Mouse (Mus musculus): ENCODE results near the gene Eef1akmt4. TPM values are rescaled to one million over a fixed set of nuclear protein-coding genes. Genes with fewer than 3 reads are reported as not detected.

The Eef1akmt4 gene
- total and polyA plus RNA-seq, 3 experiments: 5.7 to 9.1 (median 7.7) TPM

DNA sequence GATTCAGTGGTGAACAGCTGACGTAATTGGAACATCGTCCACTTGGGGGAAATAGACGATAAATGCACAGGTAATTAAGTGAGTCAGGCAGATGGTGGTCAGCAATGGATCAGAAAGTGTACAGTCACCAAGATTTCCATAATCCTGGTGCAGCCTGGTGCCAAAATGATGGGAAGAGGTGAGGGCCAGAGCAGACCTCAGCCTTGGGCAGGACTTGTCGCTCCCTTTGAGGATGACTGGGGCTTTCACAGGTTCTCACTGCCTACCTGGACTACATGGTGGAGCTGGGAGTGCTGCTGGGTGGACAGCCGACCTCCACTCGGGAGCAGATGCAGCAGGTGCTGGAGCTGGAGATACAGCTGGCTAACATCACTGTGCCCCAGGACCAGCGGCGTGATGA is 26.0 kb downstream of the Eef1akmt4 start:
- Histone ChIP-seq H3K27me3 (ENCODE audit: control insufficient read depth, insufficient read depth, low read length) (no peaks in the 10 kb centered on the region), H3K4me3 (no peak overlapping the region), H3K4me1 (ENCODE audit: control insufficient read depth, insufficient read depth, low read length) (no peaks in the 10 kb centered on the region), H3K9ac (ENCODE audit: low read depth, low read length) (no peak overlapping the region), H3K79me2 (replicated peaks; ENCODE audit: control insufficient read depth, insufficient read depth, low read length) (no peaks in the 10 kb centered on the region), H3K36me3 (ENCODE audit: control insufficient read depth, insufficient read depth, low read length) (no peaks in the 10 kb centered on the region), H3K27ac (no peak overlapping the region)
- no peak for DNase-seq
- no peak for TF ChIP-seq POLR2A (IDR thresholded peaks at IDR 0.05; ENCODE audit: insufficient read depth, low read depth, low read length)
- WGBS: 77% methylated on average over 8 of the region's 8 CpGs
- intact Hi-C loops (cut with DNase I): no loop called here

GRCm38 (mm10) chr16:20638367-20638766 is 27.0 kb downstream of the Eef1akmt4 start:
- no peak for DNase-seq
- H3K79me2 ChIP-seq (replicated peaks; ENCODE audit: control insufficient read depth, insufficient read depth, low read length): no peaks in the 10 kb centered on the region
- intact Hi-C loops (cut with DNase I): no loop called here
- no peaks in the 10 kb centered on the region for H3K27me3 ChIP-seq (ENCODE audit: control insufficient read depth, insufficient read depth, low read length)
- no peak overlapping the region for H3K27ac ChIP-seq
- TF ChIP-seq CTCF (IDR thresholded peaks at IDR 0.05) (no peak), POLR2A (IDR thresholded peaks at IDR 0.05; ENCODE audit: insufficient read depth, low read depth, low read length) (no peak), EP300 (IDR thresholded peaks at IDR 0.05; ENCODE audit: insufficient read depth, low read depth, low read length) (no peak)
- H3K36me3 ChIP-seq (ENCODE audit: control insufficient read depth, insufficient read depth, low read length): no peaks in the 10 kb centered on the region
- H3K4me1 ChIP-seq (ENCODE audit: control insufficient read depth, insufficient read depth, low read length): no peaks in the 10 kb centered on the region
- no peak overlapping the region for H3K9ac ChIP-seq (ENCODE audit: low read depth, low read length)
- WGBS: 73% methylated on average over 8 of the region's 8 CpGs
- no peak overlapping the region for H3K4me3 ChIP-seq

DNA sequence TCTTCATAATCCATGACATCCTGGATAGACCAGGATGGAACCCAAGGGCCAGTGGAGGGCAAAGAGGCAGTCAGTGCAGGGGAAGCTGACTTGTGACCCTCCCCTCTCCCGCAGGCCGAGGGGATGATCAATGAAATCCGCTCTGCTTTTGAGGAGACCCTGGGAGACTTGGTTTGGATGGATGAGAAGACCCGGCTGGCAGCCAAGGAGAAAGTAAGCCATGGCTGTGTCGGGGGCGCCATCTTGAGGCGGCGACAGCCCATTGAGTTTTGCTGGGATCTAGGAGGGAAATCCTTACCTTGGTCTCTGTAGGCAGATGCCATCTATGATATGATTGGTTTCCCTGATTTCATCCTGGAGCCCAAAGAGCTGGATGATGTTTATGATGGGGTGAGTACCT is 30.8 kb downstream of the Eef1akmt4 start:
- TF ChIP-seq POLR2A (IDR thresholded peaks at IDR 0.05; ENCODE audit: insufficient read depth, low read depth, low read length): no peak
- peak; percentile 91 for TF ChIP-seq CTCF (IDR thresholded peaks at IDR 0.05)
- peak; percentile 60; the same call in 1 of the 2 replicates for TF ChIP-seq EP300 (IDR thresholded peaks at IDR 0.05; ENCODE audit: insufficient read depth, low read depth, low read length)
- 2% methylated on average over 8 of the region's 8 CpGs for WGBS
- H3K4me3 ChIP-seq: no peak overlapping the region
- peak; percentile 64 to 82 for DNase-seq
- no peak overlapping the region for H3K27ac ChIP-seq
- no peak overlapping the region for H3K9ac ChIP-seq (ENCODE audit: low read depth, low read length)
- intact Hi-C loops (cut with DNase I): loop anchor here (1.0 kb wide), 1 partner anchor 146 kb away; no protein-coding TSS in a partner anchor
- no peaks in the 10 kb centered on the region for H3K79me2 ChIP-seq (replicated peaks; ENCODE audit: control insufficient read depth, insufficient read depth, low read length)
- no peaks in the 10 kb centered on the region for H3K4me1 ChIP-seq (ENCODE audit: control insufficient read depth, insufficient read depth, low read length)
- H3K36me3 ChIP-seq (ENCODE audit: control insufficient read depth, insufficient read depth, low read length): no peaks in the 10 kb centered on the region
- H3K27me3 ChIP-seq (ENCODE audit: control insufficient read depth, insufficient read depth, low read length): no peaks in the 10 kb centered on the region; the same call in 1 of the 2 replicates

- Histone ChIP-seq H3K9ac (ENCODE audit: low read depth, low read length) (no peak overlapping the region), H3K4me3 (no peak overlapping the region), H3K36me3 (ENCODE audit: control insufficient read depth, insufficient read depth, low read length) (no peaks in the 10 kb centered on the region), H3K79me2 (replicated peaks; ENCODE audit: control insufficient read depth, insufficient read depth, low read length) (no peaks in the 10 kb centered on the region), H3K4me1 (ENCODE audit: control insufficient read depth, insufficient read depth, low read length) (no peaks in the 10 kb centered on the region), H3K27ac (no peak overlapping the region), H3K27me3 (ENCODE audit: control insufficient read depth, insufficient read depth, low read length) (no peaks in the 10 kb centered on the region; the same call in 1 of the 2 replicates)
- WGBS: 70% methylated on average over 7 of the region's 7 CpGs
- no peak for DNase-seq
- TF ChIP-seq EP300 (IDR thresholded peaks at IDR 0.05; ENCODE audit: insufficient read depth, low read depth, low read length) (no peak), POLR2A (IDR thresholded peaks at IDR 0.05; ENCODE audit: insufficient read depth, low read depth, low read length) (no peak), CTCF (IDR thresholded peaks at IDR 0.05) (no peak)
- intact Hi-C loops (cut with DNase I): no loop called here
Measured at GRCm38 (mm10) chr16:20643911-20644310, 32.5 kb downstream of the Eef1akmt4 start.

DNA sequence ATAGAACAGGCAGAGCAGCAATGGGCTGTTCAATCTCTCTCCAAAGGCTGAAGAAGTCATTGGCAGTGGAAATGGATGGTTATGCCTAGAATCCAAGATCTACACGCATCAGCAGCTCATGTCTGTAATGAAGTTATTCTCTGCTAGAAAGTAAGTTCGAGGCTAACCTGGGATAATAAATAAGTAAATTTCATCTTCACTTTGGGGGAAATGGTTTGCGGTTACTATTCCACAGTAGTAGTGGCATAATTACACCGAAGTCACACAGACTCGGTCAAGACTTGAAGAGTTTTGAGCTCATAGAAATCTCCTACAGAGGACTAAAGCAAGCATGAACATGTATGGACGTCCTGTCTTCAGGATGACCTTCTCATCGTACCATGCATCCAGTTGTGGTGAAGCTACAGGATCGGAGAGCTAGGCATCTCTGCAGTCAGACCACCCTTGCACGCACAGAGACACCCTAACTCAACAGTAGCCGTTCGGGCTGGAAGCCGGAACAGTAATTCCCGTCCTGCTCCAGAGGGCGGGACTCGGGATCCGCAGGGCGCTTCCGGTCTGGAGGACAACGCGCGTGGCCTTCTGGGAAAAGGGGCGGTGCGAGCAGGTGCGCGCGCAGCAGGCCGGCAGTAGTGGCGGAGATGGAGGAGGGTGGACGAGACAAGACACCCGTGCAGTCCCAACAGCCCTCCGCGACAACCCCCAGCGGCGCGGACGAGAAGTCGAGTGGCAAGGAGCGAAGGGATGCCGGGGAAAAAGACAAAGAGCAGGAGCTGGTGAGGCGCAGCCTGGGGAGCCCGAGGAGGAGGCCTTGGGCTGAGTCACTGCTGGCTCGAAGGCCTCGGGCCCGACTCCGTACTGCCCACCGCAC is 39.9 kb downstream of the Eef1akmt4 start, which contains the start of gene Psmd2:
Psmd2 (plus strand) TSS at position 577 of the 871 bp plus-strand sequence.
- H3K36me3 ChIP-seq (ENCODE audit: control insufficient read depth, insufficient read depth, low read length): peaks cover 8% of the 10 kb centered on the region
- 2% methylated on average over 46 of the region's 46 CpGs for WGBS
- H3K4me1 ChIP-seq (ENCODE audit: control insufficient read depth, insufficient read depth, low read length): peaks cover 4% of the 10 kb centered on the region
- H3K9ac ChIP-seq (ENCODE audit: low read depth, low read length): peak within 1 kb of the TSS; percentile 84
- H3K4me3 ChIP-seq: peak within 1 kb of the TSS; percentile 75
- H3K27me3 ChIP-seq (ENCODE audit: control insufficient read depth, insufficient read depth, low read length): no peaks in the 10 kb centered on the region; the same call in 1 of the 2 replicates
- TF ChIP-seq CTCF (IDR thresholded peaks at IDR 0.05): peak; percentile 16
- TF ChIP-seq EP300 (IDR thresholded peaks at IDR 0.05; ENCODE audit: insufficient read depth, low read depth, low read length): peak; percentile 81; the same call in 1 of the 2 replicates
- TF ChIP-seq POLR2A (IDR thresholded peaks at IDR 0.05; ENCODE audit: insufficient read depth, low read depth, low read length): peak; percentile 97
- peak within 1 kb of the TSS; percentile 88 for H3K27ac ChIP-seq
- peak; percentile 97 to 100 for DNase-seq
- intact Hi-C loops (cut with DNase I): loop anchor here (1.0 to 5.0 kb wide), 4 partner anchors 21 to 134 kb away; partner anchors contain the start of gene Dvl3
- H3K79me2 ChIP-seq (replicated peaks; ENCODE audit: control insufficient read depth, insufficient read depth, low read length): peaks cover 5% of the 10 kb centered on the region

DNA sequence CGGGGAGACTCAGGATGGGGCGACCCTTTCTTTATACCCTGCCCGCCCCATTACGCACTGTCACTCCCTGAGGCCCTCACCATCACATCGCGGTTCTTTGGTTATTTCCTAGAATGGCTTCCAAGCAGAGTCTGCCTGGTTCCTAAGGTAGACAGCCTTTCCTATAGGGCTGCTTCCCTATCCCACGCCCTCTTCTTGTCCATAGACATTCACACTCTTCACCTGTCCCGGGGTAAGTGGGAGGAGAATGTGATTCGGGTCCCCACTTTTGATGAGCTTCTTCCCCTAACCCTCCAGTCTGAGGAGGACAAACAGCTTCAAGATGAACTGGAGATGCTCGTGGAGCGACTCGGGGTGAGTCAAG is 40.5 kb downstream of the Eef1akmt4 start:
- Histone ChIP-seq H3K36me3 (ENCODE audit: control insufficient read depth, insufficient read depth, low read length) (peaks cover 8% of the 10 kb centered on the region), H3K79me2 (replicated peaks; ENCODE audit: control insufficient read depth, insufficient read depth, low read length) (peaks cover 5% of the 10 kb centered on the region), H3K4me1 (ENCODE audit: control insufficient read depth, insufficient read depth, low read length) (peaks cover 4% of the 10 kb centered on the region), H3K27me3 (ENCODE audit: control insufficient read depth, insufficient read depth, low read length) (no peaks in the 10 kb centered on the region; the same call in 1 of the 2 replicates), H3K9ac (ENCODE audit: low read depth, low read length) (peak overlapping the region; percentile 84), H3K4me3 (peak overlapping the region; percentile 75), H3K27ac (peak overlapping the region; percentile 88)
- TF ChIP-seq EP300 (IDR thresholded peaks at IDR 0.05; ENCODE audit: insufficient read depth, low read depth, low read length) (no peak), POLR2A (IDR thresholded peaks at IDR 0.05; ENCODE audit: insufficient read depth, low read depth, low read length) (no peak), CTCF (IDR thresholded peaks at IDR 0.05) (no peak)
- DNase-seq: no peak
- intact Hi-C loops (cut with DNase I): loop anchor here (1.0 to 5.0 kb wide), 5 partner anchors 20 to 135 kb away; partner anchors contain the start of genes Abcf3 and Dvl3
- 4% methylated on average over 12 of the region's 12 CpGs for WGBS
